Mouse (Mus musculus): ENCODE measurements around the gene Igf1r. TPM values are rescaled to one million over a fixed set of nuclear protein-coding genes. Genes with fewer than 3 reads are reported as not detected.

The Igf1r gene
- polyA plus RNA-seq, 1 experiment from 2014 or later = 18.1 TPM

GRCm38 (mm10) chr7:67946901-67947300 is 5.7 kb upstream of the Igf1r start:
- no peaks in the 10 kb centered on the region for H3K9me3 ChIP-seq (replicated peaks; ENCODE audit: low read length)
- no peaks in the 10 kb centered on the region for H3K36me3 ChIP-seq (ENCODE audit: insufficient read depth, low read length)
- no peak overlapping the region for H3K4me3 ChIP-seq (replicated peaks; ENCODE audit: low read depth, low read length)
- H3K27me3 ChIP-seq (ENCODE audit: insufficient read depth, low read length) = no peaks in the 10 kb centered on the region
- DNase-seq (ENCODE audit: low spot score) (no peak), ATAC-seq (replicated peaks; ENCODE audit: low FRiP score, low read depth) (no peak)
- H3K4me1 ChIP-seq (replicated peaks; ENCODE audit: insufficient read depth, low read length) = no peaks in the 10 kb centered on the region
- no peak overlapping the region for H3K27ac ChIP-seq
- no peak overlapping the region for H3K4me2 ChIP-seq (ENCODE audit: low read length)
- no peak for TF ChIP-seq CTCF (IDR thresholded peaks at IDR 0.05; ENCODE audit: low read depth)
- WGBS = 74% methylated on average over 1 of the region's 1 CpGs
- H3K9ac ChIP-seq (ENCODE audit: low read depth, low read length) = no peak overlapping the region

- ATAC-seq (replicated peaks; ENCODE audit: low FRiP score, low read depth) = no peak; the same call in 1 of the 2 replicates
- under 1% methylated on average over 21 of the region's 24 CpGs for WGBS
- no peaks in the 10 kb centered on the region for H3K27me3 ChIP-seq (ENCODE audit: insufficient read depth, low read length)
Observed at GRCm38 (mm10) chr7:67950346-67950814, 2.2 kb upstream of the Igf1r start.

GRCm38 (mm10) chr7:67950815-67951531 is 1.7 kb upstream of the Igf1r start:
- ATAC-seq (replicated peaks; ENCODE audit: low FRiP score, low read depth) (peak; percentile 73), DNase-seq (ENCODE audit: low spot score) (peak; percentile 92)
- H3K9me3 ChIP-seq (replicated peaks; ENCODE audit: low read length) = no peaks in the 10 kb centered on the region
- WGBS = under 1% methylated on average over 69 of the region's 71 CpGs
- peak; percentile 91 for TF ChIP-seq CTCF (IDR thresholded peaks at IDR 0.05; ENCODE audit: low read depth)
- H3K36me3 ChIP-seq (ENCODE audit: insufficient read depth, low read length) = no peaks in the 10 kb centered on the region
- peak overlapping the region; percentile 100 for H3K27ac ChIP-seq
- peak overlapping the region; percentile 94 for H3K4me3 ChIP-seq (replicated peaks; ENCODE audit: low read depth, low read length)
- no peaks in the 10 kb centered on the region for H3K27me3 ChIP-seq (ENCODE audit: insufficient read depth, low read length)
- H3K4me1 ChIP-seq (replicated peaks; ENCODE audit: insufficient read depth, low read length) = 0 out of 2 replicates have a peak, but pooled peaks cover 7% of the 10 kb centered on the region
- peak overlapping the region; percentile 87 for H3K4me2 ChIP-seq (ENCODE audit: low read length)
- H3K9ac ChIP-seq (ENCODE audit: low read depth, low read length) = peak overlapping the region; percentile 96

More at GRCm38 (mm10) chr7:67950346-67950814, 2.2 kb upstream of the Igf1r start:
- DNase-seq (ENCODE audit: low spot score) = peak; percentile 63
- Histone ChIP-seq H3K27ac (peak overlapping the region; percentile 100), H3K4me2 (ENCODE audit: low read length) (peak overlapping the region; percentile 87), H3K4me3 (replicated peaks; ENCODE audit: low read depth, low read length) (peak overlapping the region; percentile 94), H3K9me3 (replicated peaks; ENCODE audit: low read length) (no peaks in the 10 kb centered on the region), H3K9ac (ENCODE audit: low read depth, low read length) (peak overlapping the region; percentile 96), H3K36me3 (ENCODE audit: insufficient read depth, low read length) (no peaks in the 10 kb centered on the region), H3K4me1 (replicated peaks; ENCODE audit: insufficient read depth, low read length) (0 out of 2 replicates have a peak, but pooled peaks cover 3% of the 10 kb centered on the region)
- TF ChIP-seq CTCF (IDR thresholded peaks at IDR 0.05; ENCODE audit: low read depth) = no peak

DNA sequence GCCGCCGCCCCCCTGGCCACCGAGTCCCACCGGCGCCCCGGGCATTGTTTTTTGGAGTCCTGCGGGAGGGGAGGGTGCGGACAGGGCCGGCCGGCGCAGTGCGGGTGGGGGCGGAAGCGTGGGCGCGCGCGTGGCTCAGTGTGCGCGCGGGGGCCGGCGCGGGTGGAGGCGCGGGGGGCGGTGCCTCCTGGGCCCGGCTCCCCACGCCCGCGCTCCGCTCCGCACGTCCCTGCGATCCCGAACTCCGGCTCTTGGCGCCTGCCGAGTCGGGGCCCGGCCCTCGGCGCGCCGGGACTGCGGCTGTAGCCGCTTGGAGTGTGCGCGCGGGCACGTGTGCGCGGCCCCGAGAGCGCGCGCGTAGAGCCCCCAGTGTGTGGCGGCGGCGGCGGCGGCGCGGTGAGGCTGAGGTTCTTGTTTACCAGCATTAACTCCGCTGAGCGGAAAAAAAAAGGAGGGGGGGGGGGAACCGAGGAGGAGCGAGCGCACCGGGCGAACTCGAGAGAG is 1.0 kb upstream of the Igf1r start:
- WGBS = under 1% methylated on average over 50 of the region's 73 CpGs
- ATAC-seq (replicated peaks; ENCODE audit: low FRiP score, low read depth) = peak; percentile 84

GRCm38 (mm10) chr7:67952036-67952681 is 468 bp upstream of the Igf1r start:
- peak overlapping the region; percentile 94 for H3K4me3 ChIP-seq (replicated peaks; ENCODE audit: low read depth, low read length)
- DNase-seq (ENCODE audit: low spot score) = peak; percentile 93
- peak; percentile 24 for ATAC-seq (replicated peaks; ENCODE audit: low FRiP score, low read depth)
- H3K9me3 ChIP-seq (replicated peaks; ENCODE audit: low read length) = no peaks in the 10 kb centered on the region
- no peaks in the 10 kb centered on the region for H3K36me3 ChIP-seq (ENCODE audit: insufficient read depth, low read length)
- no peak for TF ChIP-seq CTCF (IDR thresholded peaks at IDR 0.05; ENCODE audit: low read depth)
- under 1% methylated on average over 77 of the region's 91 CpGs for WGBS
- H3K9ac ChIP-seq (ENCODE audit: low read depth, low read length) = peak overlapping the region; percentile 96
- peak overlapping the region; percentile 100 for H3K27ac ChIP-seq
- H3K27me3 ChIP-seq (ENCODE audit: insufficient read depth, low read length) = no peaks in the 10 kb centered on the region
- 0 out of 2 replicates have a peak, but pooled peaks cover 7% of the 10 kb centered on the region for H3K4me1 ChIP-seq (replicated peaks; ENCODE audit: insufficient read depth, low read length)
- H3K4me2 ChIP-seq (ENCODE audit: low read length) = peak overlapping the region; percentile 87

More for the DNA sequence above, 1.0 kb upstream of the Igf1r start:
- H3K4me1 ChIP-seq (replicated peaks; ENCODE audit: insufficient read depth, low read length) = 0 out of 2 replicates have a peak, but pooled peaks cover 7% of the 10 kb centered on the region
- no peaks in the 10 kb centered on the region for H3K27me3 ChIP-seq (ENCODE audit: insufficient read depth, low read length)
- H3K27ac ChIP-seq = peak overlapping the region; percentile 100
- no peak for TF ChIP-seq CTCF (IDR thresholded peaks at IDR 0.05; ENCODE audit: low read depth)
- no peaks in the 10 kb centered on the region for H3K9me3 ChIP-seq (replicated peaks; ENCODE audit: low read length)
- peak overlapping the region; percentile 87 for H3K4me2 ChIP-seq (ENCODE audit: low read length)
- H3K4me3 ChIP-seq (replicated peaks; ENCODE audit: low read depth, low read length) = peak overlapping the region; percentile 94
- no peaks in the 10 kb centered on the region for H3K36me3 ChIP-seq (ENCODE audit: insufficient read depth, low read length)
- peak overlapping the region; percentile 96 for H3K9ac ChIP-seq (ENCODE audit: low read depth, low read length)
- peak; percentile 95 for DNase-seq (ENCODE audit: low spot score)

DNA sequence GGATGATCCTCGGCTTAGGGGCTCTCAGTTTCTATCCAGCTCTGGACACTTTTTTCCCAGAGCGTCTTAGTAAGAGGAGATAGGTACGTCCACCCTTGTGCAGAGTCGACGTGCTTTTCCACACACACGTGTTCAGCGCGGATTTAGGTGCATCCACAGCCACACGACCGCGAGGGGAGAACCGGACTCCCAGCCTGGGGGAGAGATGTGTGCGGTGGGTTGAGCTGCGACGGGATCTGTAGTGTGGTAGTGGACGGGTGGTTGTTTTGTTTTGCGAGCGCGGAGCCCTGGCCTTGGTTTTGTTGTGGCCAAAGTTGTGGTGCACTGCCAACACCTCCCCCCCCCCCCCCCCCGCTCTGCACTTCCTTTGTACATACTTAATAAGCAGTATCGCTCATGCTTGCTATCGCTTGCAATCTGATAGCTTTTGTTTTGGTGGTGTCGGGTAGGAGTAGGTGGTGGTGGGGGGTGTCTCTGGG is 1.2 kb downstream of the Igf1r start:
- Histone ChIP-seq H3K4me2 (ENCODE audit: low read length) (peak overlapping the region; percentile 87), H3K9ac (ENCODE audit: low read depth, low read length) (peak overlapping the region; percentile 96), H3K27me3 (ENCODE audit: insufficient read depth, low read length) (no peaks in the 10 kb centered on the region), H3K27ac (peak overlapping the region; percentile 100), H3K36me3 (ENCODE audit: insufficient read depth, low read length) (no peaks in the 10 kb centered on the region), H3K4me1 (replicated peaks; ENCODE audit: insufficient read depth, low read length) (peaks cover 20% of the 10 kb centered on the region), H3K9me3 (replicated peaks; ENCODE audit: low read length) (no peaks in the 10 kb centered on the region), H3K4me3 (replicated peaks; ENCODE audit: low read depth, low read length) (peak overlapping the region; percentile 94)
- peak; percentile 64 for DNase-seq (ENCODE audit: low spot score)
- no peak for ATAC-seq (replicated peaks; ENCODE audit: low FRiP score, low read depth)
- WGBS = under 1% methylated on average over 22 of the region's 23 CpGs
- no peak for TF ChIP-seq CTCF (IDR thresholded peaks at IDR 0.05; ENCODE audit: low read depth)
